Comparison of ENCODE assay signal across 12 mouse cellular contexts in genomic region chr6:89046476-89046875, GRCm38 (mm10).
DNase-seq lines count a peak whose midpoint lies in the region; TF ChIP-seq lines count a peak whose summit lies in the region.
"Had no signal": no experiment of that assay in that cellular context is flagged by ENCODE, and none has a peak within 500 bp of the region (broad histone marks: within the 10 kb centered on the region; RNA-seq: fewer than 3 reads in every experiment).

No protein-coding gene starts in this region.

- no peak overlapping the region for H3K9ac ChIP-seq in heart, adult 2 months (ENCODE audit: low read depth, low read length)
- H3K9ac ChIP-seq: heart, embryonic 13.5 days; stomach, embryonic 15.5 days had no signal

- TF ChIP-seq POLR2A in heart, adult 2 months (IDR thresholded peaks at IDR 0.05; ENCODE audit: insufficient read depth, low read depth, low read length), result no peak

- intact Hi-C loops in heart, adult 2 months (cut with DNase I), result no loop called here
- intact Hi-C loops in left cerebral cortex, postnatal 4 days (cut with DNase I), result no loop called here

- no peak overlapping the region for H3K27ac ChIP-seq in heart, adult 2 months
- H3K27ac ChIP-seq: heart, embryonic 13.5 days; stomach, embryonic 15.5 days had no signal

- no peaks in the 10 kb centered on the region for H3K36me3 ChIP-seq in heart, adult 2 months (ENCODE audit: control insufficient read depth, insufficient read depth, low read length)
- H3K36me3 ChIP-seq: heart, embryonic 13.5 days; stomach, embryonic 15.5 days had no signal

- H3K4me3 ChIP-seq in heart, adult 2 months, result no peak overlapping the region
- H3K4me3 ChIP-seq: heart, embryonic 13.5 days; stomach, embryonic 15.5 days had no signal

- WGBS in heart, adult 2 months, result 84% methylated on average over 2 of the region's 2 CpGs

- peaks cover 1% of the 10 kb centered on the region; the same call in 1 of the 2 replicates for H3K27me3 ChIP-seq in heart, adult 2 months (ENCODE audit: control insufficient read depth, insufficient read depth, low read length)
- H3K27me3 ChIP-seq: stomach, embryonic 15.5 days had no signal

- TF ChIP-seq EP300 in heart, adult 2 months (IDR thresholded peaks at IDR 0.05; ENCODE audit: insufficient read depth, low read depth, low read length), result no peak

- DNase-seq in heart, adult 2 months, result no peak
- no peak for DNase-seq in heart, adult 18-20 months
- DNase-seq in left cerebral cortex, postnatal 4 days, result peak; percentile 35
- no peak for DNase-seq in left cerebral cortex, adult 18-20 months (ENCODE audit: low spot score in 2 of 2)
- DNase-seq in 3T3-L1 (ENCODE audit: low read depth, low spot score) (peak; percentile 37), ES-CJ7 (ENCODE audit: low read depth, low spot score) (peak; percentile 52)
- DNase-seq in ovary, postnatal 10 days (ENCODE audit: low spot score), result no peak
- no peak for DNase-seq in layer of hippocampus, adult 9-11 months
- DNase-seq: cerebellum, adult 9-10 months; kidney, adult 11 months had no signal

- peak; percentile 43 for TF ChIP-seq CTCF in heart, adult 2 months (IDR thresholded peaks at IDR 0.05)

- H3K79me2 ChIP-seq in heart, adult 2 months (replicated peaks; ENCODE audit: control insufficient read depth, insufficient read depth, low read length), result no peaks in the 10 kb centered on the region

- no peaks in the 10 kb centered on the region for H3K4me1 ChIP-seq in heart, adult 2 months (ENCODE audit: control insufficient read depth, insufficient read depth, low read length)
- H3K4me1 ChIP-seq: heart, embryonic 13.5 days had no signal

Comparison
In these comparisons a context has a peak if more than half of its experiments do, and no peak if none do; other contexts are left out.
1. DNase-seq: peak in left cerebral cortex, postnatal 4 days (single experiment), 3T3-L1 (single experiment) and ES-CJ7 (single experiment); none in heart, adult 2 months (0 of 2), heart, adult 18-20 months (0 of 2), left cerebral cortex, adult 18-20 months (0 of 2), ovary, postnatal 10 days (single experiment) and layer of hippocampus, adult 9-11 months (single experiment).